Mouse (Mus musculus): Measurements from ENCODE around the gene Rhox2f.
"Not testable (repeated sequence)": the region's sequence is repeated elsewhere in the genome, so short reads cannot be mapped to it uniquely, and the experiment has no call there.

The Rhox2f gene

DNA sequence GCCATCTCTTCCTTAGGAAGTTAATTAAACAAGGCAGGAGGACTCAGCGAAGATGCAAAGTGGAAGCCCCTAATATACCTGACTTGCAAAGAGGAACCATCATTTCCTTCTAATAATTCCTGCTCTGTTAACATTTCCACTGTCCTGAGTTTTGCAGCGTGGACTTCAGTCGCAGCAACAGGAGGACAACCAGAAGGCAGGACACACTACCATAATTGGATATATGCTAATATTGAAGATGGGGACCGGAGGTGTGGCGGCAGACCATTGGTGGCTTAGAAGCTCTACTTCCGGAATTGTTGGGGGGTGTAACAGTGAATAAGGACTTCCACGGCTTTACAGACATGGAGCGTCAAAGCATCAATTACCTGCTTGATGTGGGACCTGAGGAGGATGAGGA, at the start of gene Rhox2f:
TSS of gene Rhox2f (plus strand) at position 301 of the 400 bp plus-strand sequence.
- not testable (repeated sequence) for DNase-seq

DNA sequence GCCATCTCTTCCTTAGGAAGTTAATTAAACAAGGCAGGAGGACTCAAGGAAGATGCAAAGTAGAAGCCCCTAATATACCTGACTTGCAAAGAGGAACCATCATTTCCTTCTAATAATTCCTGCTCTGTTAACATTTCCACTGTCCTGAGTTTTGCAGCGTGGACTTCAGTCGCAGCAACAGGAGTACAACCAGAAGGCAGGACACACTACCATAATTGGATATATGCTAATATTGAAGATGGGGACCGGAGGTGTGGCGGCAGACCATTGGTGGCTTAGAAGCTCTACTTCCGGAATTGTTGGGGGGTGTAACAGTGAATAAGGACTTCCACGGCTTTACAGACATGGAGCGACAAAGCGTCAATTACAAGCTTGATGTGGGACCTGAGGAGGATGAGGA, 41.1 kb upstream of the Rhox2f start, which contains the start of gene Rhox2e:
TSS of gene Rhox2e (plus strand) at position 301 of the 400 bp plus-strand sequence.
- not testable (repeated sequence) for DNase-seq

DNA sequence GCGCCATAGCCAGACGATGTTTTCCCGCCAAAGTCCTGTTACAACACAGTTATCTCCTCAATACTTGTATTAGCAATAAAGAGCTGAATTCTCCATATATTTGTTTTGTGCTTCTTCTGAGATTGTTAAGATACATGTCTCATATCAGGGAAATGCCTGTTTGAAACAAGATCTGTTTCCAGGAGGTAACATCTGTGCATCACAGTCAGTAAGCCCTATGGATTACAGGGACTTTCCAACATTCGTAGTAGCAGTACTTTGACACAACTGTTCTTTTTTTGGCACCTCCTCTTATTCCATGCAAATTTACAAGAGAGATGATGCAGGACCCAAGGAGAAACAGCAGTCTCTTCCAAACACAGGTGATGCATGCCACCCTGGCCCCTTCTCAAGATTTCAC, 29.5 kb upstream of the Rhox2f start, which contains the start of gene Rhox3e:
TSS of gene Rhox3e (plus strand) at position 301 of the 400 bp plus-strand sequence.
- DNase-seq = not testable (repeated sequence)

DNA sequence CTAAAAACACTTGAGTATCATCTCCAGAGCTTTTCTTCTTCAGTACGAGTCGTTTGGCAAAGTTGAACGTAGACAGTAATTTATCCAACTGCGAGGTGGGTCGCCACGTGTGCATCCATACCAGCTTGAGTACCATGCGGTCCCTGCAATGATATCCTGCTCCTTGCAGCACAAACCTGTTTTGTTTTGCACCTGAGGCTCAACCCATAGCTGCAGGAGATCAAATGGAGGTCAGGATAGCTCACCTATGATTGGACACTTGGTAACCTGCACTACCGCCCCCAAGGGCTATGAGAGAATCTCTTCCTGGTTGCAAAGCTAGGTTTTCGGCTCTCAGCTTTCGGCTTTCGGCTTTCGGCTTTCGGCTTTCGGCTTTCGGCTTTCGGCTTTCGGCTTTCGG, 14.1 kb upstream of the Rhox2f start, which contains the start of gene Rhox4e:
TSS of gene Rhox4e (plus strand) at position 301 of the 400 bp plus-strand sequence.
- not testable (repeated sequence) for DNase-seq

DNA sequence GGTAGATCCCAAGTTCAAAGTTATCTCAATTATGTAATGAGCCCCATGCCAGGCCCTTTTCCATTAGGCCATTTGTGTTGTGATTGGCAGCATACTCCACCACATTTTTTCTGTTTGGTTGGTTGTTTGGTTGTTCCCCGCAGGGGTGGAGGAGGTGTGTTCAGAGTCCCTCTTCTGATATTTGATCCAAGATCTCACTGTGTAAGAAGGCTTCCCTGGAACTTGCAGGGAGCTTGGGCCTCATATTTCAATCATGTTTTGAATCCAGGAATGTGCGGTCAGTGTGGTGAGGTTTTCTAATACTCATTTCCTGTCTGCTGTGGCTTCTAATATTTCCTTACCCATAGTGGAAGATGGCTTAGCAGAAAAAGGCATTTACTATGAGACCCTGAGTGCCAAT, 1.4 kb downstream of the Rhox2f start:
- not testable (repeated sequence) for DNase-seq

DNA sequence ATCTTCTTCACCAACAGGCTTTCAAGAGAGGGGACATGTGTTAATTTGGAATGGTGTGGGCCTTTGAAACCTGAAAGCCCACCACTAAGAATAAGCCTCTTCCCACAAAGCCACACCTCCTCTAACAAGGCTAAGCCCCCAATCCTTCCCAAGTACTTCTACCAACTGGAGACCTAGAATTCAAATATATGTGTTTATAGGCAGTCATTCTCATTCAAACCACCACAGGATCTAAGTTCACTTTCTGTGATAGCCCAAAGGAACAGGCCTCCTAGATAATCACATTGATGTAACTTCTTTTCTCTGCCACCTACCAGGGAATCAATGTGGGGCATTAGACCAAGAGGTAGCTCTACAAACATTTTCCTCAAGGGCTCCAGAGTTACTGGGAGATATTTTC, 9.5 kb downstream of the Rhox2f start, which contains the start of gene Rhox3f:
TSS of gene Rhox3f (plus strand) at position 301 of the 400 bp plus-strand sequence.
- DNase-seq = not testable (repeated sequence)

DNA sequence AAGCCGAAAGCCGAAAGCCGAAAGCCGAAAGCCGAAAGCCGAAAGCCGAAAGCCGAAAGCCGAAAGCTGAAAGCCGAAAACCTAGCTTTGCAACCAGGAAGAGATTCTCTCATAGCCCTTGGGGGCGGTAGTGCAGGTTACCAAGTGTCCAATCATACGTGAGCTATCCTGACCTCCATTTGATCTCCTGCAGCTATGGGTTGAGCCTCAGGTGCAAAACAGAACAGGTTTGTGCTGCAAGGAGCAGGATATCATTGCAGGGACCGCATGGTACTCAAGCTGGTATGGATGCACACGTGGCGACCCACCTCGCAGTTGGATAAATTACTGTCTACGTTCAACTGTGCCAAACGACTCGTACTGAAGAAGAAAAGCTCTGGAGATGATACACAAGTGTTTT, 36.4 kb downstream of the Rhox2f start, which contains the start of gene Rhox4f:
TSS of gene Rhox4f (minus strand) at position 101 of the 400 bp plus-strand sequence.
- not testable (repeated sequence) for DNase-seq

Measured in thymus, postnatal 4 days (tissue).